8 mouse cellular contexts compared by ENCODE assay signal in the genomic region with DNA sequence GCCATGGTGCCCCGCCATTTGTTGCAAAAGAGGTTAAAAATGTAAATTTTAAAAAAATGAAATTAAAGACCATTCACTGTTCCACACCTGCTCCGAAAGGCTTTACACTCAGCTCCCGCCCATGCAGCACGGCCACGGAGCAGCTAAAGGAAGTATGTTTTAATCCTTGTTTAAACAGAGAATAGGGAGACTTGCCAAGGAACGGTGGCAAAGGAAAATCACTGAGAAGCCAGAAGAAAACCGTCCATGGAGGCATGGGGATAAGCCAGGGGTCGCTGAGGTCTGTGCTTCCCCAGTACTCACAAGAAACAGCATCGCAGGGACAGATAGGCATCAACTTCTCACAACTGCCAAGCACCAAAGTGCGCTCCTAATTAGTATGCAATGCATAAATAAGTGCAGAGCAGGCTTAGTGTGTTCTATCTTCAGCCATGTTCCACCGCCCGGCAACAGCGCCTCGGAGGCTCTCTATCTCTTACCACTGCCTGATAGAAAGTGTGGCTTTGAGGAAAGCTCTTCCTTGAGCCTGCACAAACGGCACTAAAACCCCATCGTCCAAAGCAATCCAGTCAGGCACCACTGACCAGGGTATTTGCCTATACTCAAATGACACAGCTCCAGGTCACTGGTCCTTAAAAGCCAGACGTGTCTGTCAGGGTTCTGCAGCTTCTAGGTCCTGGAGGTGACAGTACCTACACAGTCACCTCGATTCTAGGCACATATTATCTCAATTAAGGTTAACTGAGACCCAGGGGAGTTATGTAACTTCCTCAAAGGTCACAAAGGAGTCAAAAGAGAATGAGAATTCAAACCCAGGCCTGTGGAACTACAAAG.
DNase-seq lines count a peak whose midpoint lies in the region; ATAC-seq lines count a peak whose summit lies in the region.

No protein-coding gene starts in this region.

- 42% methylated on average over 18 of the region's 18 CpGs for WGBS in heart, embryonic 10.5 days
- 42% methylated on average over 18 of the region's 18 CpGs for WGBS in heart, embryonic 15.5 days
- WGBS in limb, embryonic 10.5 days: 61% methylated on average over 18 of the region's 18 CpGs
- WGBS in midbrain, embryonic 16.5 days: 16% methylated on average over 18 of the region's 18 CpGs

- DNase-seq in heart, embryonic 10.5 days (ENCODE audit: low spot score): no peak
- DNase-seq in heart, postnatal 4 days: no peak
- peak; percentile 42 for DNase-seq in limb, embryonic 10.5 days (ENCODE audit: low spot score)
- DNase-seq in right cerebral cortex, postnatal 14 days: no peak
- no peak for DNase-seq in thymus, postnatal 10 days (ENCODE audit: low spot score in 2 of 2)

- no peaks in the 10 kb centered on the region for H3K9me3 ChIP-seq in heart, embryonic 10.5 days
- H3K9me3 ChIP-seq in heart, embryonic 15.5 days (replicated peaks): no peaks in the 10 kb centered on the region
- no peaks in the 10 kb centered on the region for H3K9me3 ChIP-seq in limb, embryonic 10.5 days (replicated peaks)
- H3K9me3 ChIP-seq in midbrain, embryonic 16.5 days (replicated peaks; ENCODE audit: control insufficient read depth, low read length, poor library complexity, severe bottlenecking): no peaks in the 10 kb centered on the region

- H3K4me3 ChIP-seq in heart, embryonic 10.5 days: 0 out of 2 replicates have a peak overlapping the region, but pooled peaks have one; percentile 12
- 0 out of 2 replicates have a peak overlapping the region, but pooled peaks have one; percentile 7 for H3K4me3 ChIP-seq in heart, embryonic 15.5 days
- no peak overlapping the region for H3K4me3 ChIP-seq in limb, embryonic 10.5 days
- H3K4me3 ChIP-seq in midbrain, embryonic 16.5 days (ENCODE audit: low read depth, low read length): no peak overlapping the region

- no peak overlapping the region for H3K9ac ChIP-seq in heart, embryonic 15.5 days
- H3K9ac ChIP-seq in midbrain, embryonic 16.5 days (ENCODE audit: low read depth, low read length): no peak overlapping the region; the same call in 1 of the 2 replicates

- H3K4me1 ChIP-seq in heart, embryonic 10.5 days: peaks cover 61% of the 10 kb centered on the region
- peaks cover 37% of the 10 kb centered on the region for H3K4me1 ChIP-seq in heart, embryonic 15.5 days (replicated peaks)
- peaks cover 67% of the 10 kb centered on the region for H3K4me1 ChIP-seq in limb, embryonic 10.5 days
- peaks cover 41% of the 10 kb centered on the region for H3K4me1 ChIP-seq in midbrain, embryonic 16.5 days (ENCODE audit: control insufficient read depth, insufficient read depth, low read length)

- no peaks in the 10 kb centered on the region for H3K36me3 ChIP-seq in heart, embryonic 10.5 days
- no peaks in the 10 kb centered on the region for H3K36me3 ChIP-seq in heart, embryonic 15.5 days
- H3K36me3 ChIP-seq in limb, embryonic 10.5 days: no peaks in the 10 kb centered on the region
- no peaks in the 10 kb centered on the region for H3K36me3 ChIP-seq in midbrain, embryonic 16.5 days (ENCODE audit: control insufficient read depth, insufficient read depth, low read length)

- H3K27me3 ChIP-seq in heart, embryonic 10.5 days (ENCODE audit: insufficient read depth, poor library complexity, severe bottlenecking): no peaks in the 10 kb centered on the region
- H3K27me3 ChIP-seq in heart, embryonic 15.5 days: no peaks in the 10 kb centered on the region
- no peaks in the 10 kb centered on the region for H3K27me3 ChIP-seq in limb, embryonic 10.5 days (ENCODE audit: low read depth, poor library complexity, severe bottlenecking)
- H3K27me3 ChIP-seq in midbrain, embryonic 16.5 days (ENCODE audit: control insufficient read depth, insufficient read depth, low read depth, low read length): no peaks in the 10 kb centered on the region

- no peak for ATAC-seq in heart, embryonic 15.5 days (replicated peaks; ENCODE audit: insufficient number of reproducible peaks, insufficient read depth, low FRiP score, low read depth)
- peak; percentile 29; the same call in 1 of the 2 replicates for ATAC-seq in midbrain, embryonic 16.5 days
- no peak for ATAC-seq in erythroid progenitor cell, adult 5-6 weeks (replicated peaks; ENCODE audit: low FRiP score, poor library complexity, severe bottlenecking)

- peak overlapping the region; percentile 39 for H3K4me2 ChIP-seq in heart, embryonic 15.5 days
- H3K4me2 ChIP-seq in midbrain, embryonic 16.5 days (ENCODE audit: low read length): peak overlapping the region; percentile 28

- peak overlapping the region; percentile 52; the same call in 1 of the 2 replicates for H3K27ac ChIP-seq in heart, embryonic 10.5 days
- peak overlapping the region; percentile 11; the same call in 1 of the 2 replicates for H3K27ac ChIP-seq in heart, embryonic 15.5 days
- peak overlapping the region; percentile 84 for H3K27ac ChIP-seq in limb, embryonic 10.5 days
- no peak overlapping the region for H3K27ac ChIP-seq in midbrain, embryonic 16.5 days (ENCODE audit: low read length)

Comparison
In these comparisons a context has a peak if more than half of its experiments do, and no peak if none do; other contexts are left out.
1. H3K4me3 ChIP-seq: peak in heart, embryonic 10.5 days (single experiment) and heart, embryonic 15.5 days (single experiment); none in limb, embryonic 10.5 days (single experiment) and midbrain, embryonic 16.5 days (single experiment).